Mouse (Mus musculus): ENCODE data around the gene Plekhb1.

- TF ChIP-seq CTCF (IDR thresholded peaks at IDR 0.05; ENCODE audit: borderline replicate concordance, insufficient read depth, low read length) (no peak), POLR2A (IDR thresholded peaks at IDR 0.05; ENCODE audit: low read depth, low read length) (no peak)
These were observed 8.4 kb upstream of the Plekhb1 start for GRCm38 (mm10) chr7:100670646-100671045.

Measured in embryonic fibroblast, embryonic 13.5 days (primary cell).